Mouse (Mus musculus) cortical plate, adult 2 months (tissue): ENCODE data around the gene Ebf3. TPM values are rescaled to one million over a fixed set of nuclear protein-coding genes. Genes with fewer than 3 reads are reported as not detected.

Experiments used
- H3K27ac ChIP-seq: fragments of 200-500 bp; 2 replicates; pipeline ENCODE4 v1.5.1; 2012; ENCODE audit warnings: low read length, control low read depth, inconsistent platforms; ENCODE audit not compliant: insufficient read depth
- H3K4me1 ChIP-seq: fragments of 200-500 bp; 2 replicates; pipeline ENCODE4 v1.6.1; 2011; ENCODE audit warnings: low read length; ENCODE audit not compliant: control insufficient read depth, insufficient read depth
- H3K4me3 ChIP-seq: fragments of 200-500 bp; 2 replicates; pipeline ENCODE4 v1.5.1; 2011; ENCODE audit warnings: mild to moderate bottlenecking, low read length, control low read depth; ENCODE audit not compliant: insufficient read depth
- CTCF ChIP-seq: fragments of 200-500 bp; IDR thresholded peaks from 2 replicates; pipeline ENCODE4 v1.5.1; 2011; ENCODE audit warnings: mild to moderate bottlenecking, control low read depth, low read length; ENCODE audit not compliant: insufficient read depth; ENCODE audit errors: extremely low read depth
- POLR2A ChIP-seq: fragments of 200-500 bp; IDR thresholded peaks from 2 replicates; pipeline ENCODE4 v1.6.1; 2011; ENCODE audit warnings: mild to moderate bottlenecking, low read length, control low read depth; ENCODE audit not compliant: insufficient read depth; ENCODE audit errors: extremely low read depth
- polyA plus RNA-seq: library from polyadenylated mRNA; depleted of rRNA; stranded (reverse); fragments of >200 nt; gene quantifications from 2 replicates; pipeline ENCODE4 v1.2.3, GENCODE M21; 2012; rRNA removed

Ebf3 gene
- 0.40 and 0.42 TPM in 2 replicates for polyA plus RNA-seq

DNA sequence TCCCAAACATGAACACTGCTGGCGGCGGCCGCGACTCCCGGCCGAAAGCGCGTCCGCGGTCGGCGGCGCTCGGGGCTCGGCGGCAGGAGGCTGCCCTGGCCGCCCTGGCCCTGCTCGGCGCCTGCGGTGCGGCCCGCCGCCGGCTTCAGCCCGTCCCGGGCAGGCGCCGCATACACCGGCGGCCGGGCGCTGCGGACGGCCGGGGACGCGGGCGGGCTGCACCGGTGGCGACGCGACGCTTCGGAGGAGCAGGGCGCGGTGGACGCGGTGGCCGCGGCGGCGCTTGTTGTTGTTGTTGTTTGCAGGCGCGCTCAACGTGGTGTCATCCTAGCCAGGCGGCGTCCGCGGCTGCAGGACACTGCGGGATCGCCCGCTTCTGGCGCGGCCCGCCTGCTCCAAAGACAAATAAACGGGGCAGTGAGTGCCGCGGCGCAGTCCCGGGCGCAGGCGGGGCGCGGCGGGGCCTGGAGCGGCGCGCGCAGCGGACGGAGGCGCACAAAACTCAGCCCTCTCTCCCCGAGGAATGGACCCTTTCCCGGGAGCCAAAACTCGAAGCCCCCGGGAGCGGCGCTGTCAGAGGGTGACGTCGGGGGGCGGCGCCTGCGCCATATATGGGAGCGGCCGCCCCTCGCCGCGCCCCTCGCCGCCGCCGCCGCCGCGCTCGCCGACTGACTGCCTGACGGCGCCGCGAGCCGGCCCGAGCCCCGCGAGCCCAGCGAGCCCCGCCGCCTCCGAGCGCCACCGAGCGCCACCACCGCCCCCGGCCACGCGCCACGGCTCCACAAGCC, at the start of gene Ebf3:
Gene Ebf3, minus strand, starts transcription at position 542 of the 788 bp plus-strand sequence.
- no peaks in the 10 kb centered on the region for H3K4me1 ChIP-seq
- H3K4me3 ChIP-seq, result no peak within 1 kb of the TSS
- H3K27ac ChIP-seq, result no peak within 1 kb of the TSS
- no peak for TF ChIP-seq POLR2A
- no peak for TF ChIP-seq CTCF

DNA sequence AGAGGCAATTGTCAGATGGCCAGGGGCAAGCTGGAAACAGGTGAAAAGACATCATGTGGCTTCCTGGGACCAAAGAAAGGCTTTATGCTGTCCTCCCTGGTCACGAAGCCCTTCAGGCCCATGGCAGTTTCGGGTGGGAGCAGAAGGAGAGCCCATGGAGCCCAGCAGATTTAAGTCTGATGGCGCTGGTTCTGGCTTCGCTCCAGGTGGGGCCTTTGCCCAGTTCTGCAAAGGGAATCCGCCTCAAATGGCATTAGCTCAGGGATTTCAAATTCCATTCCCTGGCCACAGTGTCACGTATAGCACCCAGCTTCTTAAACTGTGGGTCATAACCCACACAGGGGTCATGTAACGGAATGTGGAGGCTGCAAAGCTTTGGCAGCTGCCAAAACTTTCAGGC, 32.6 kb upstream of the Ebf3 start:
- Histone ChIP-seq H3K4me1 (no peaks in the 10 kb centered on the region), H3K27ac (no peak overlapping the region), H3K4me3 (no peak overlapping the region)
- TF ChIP-seq POLR2A, result no peak
- no peak for TF ChIP-seq CTCF

DNA sequence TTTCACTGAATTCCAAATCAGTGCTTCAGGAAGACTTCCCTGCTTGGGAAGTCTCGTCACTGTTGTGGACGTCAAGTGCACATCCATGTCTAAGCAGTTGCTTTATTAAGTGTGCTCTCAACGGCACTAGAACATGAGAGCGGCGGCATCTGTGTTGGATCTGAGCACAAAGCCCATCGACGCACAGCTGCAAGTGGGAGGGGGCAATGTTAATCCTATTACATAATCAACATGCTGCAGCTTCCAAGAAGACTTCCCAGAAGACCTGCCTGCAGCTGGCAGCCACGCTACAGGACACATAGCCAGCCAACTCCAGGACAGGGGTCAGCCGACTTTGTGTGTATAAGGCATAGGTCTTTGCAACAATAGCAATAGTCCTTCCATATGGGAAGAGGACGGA, 31.8 kb upstream of the Ebf3 start:
- Histone ChIP-seq H3K4me3 (no peak overlapping the region), H3K4me1 (no peaks in the 10 kb centered on the region), H3K27ac (no peak overlapping the region)
- no peak for TF ChIP-seq POLR2A
- no peak for TF ChIP-seq CTCF

DNA sequence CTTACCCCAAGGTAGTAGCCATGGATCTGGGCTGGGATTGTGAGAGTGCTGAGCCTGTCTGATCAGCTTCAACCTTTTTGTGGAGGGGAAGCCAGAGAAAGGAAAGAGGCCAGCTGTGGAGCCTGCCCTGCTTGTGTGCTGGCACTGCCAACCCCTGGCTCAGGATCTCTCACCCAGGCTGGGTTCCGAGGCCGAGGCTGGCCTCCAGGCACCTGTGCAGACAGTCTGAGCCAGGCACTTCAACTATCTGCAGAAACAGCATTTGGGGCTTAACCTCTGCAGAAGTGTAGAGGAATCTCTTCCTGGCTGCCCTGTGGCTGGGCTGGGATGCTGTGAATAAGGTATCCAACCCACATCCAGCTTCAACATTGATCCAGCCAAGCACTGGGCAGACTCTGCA, 19.7 kb upstream of the Ebf3 start:
- no peak overlapping the region for H3K27ac ChIP-seq
- no peak for TF ChIP-seq POLR2A
- TF ChIP-seq CTCF, result no peak
- H3K4me3 ChIP-seq, result no peak overlapping the region
- no peaks in the 10 kb centered on the region for H3K4me1 ChIP-seq

DNA sequence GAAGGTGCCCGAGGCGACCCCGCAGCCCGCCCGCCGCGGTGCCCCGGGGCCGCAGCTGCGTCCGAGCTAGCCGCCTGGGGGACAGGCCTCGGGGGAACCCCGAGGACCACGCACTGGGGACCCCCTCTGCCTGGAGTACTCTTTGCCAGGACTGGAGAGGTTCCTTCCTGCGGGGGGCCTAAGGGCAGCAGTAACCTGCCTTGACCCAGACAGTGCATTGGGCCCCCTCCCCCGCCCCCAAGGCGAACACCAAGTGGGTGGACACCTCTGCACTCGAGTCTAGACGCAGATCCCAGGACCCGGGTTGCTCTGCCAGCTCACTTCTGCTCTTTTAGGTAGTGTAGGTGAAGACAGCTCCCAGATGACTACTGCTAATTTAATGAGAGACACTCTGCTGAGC, 8.7 kb upstream of the Ebf3 start:
- no peaks in the 10 kb centered on the region for H3K4me1 ChIP-seq
- TF ChIP-seq POLR2A (no peak), CTCF (no peak)
- no peak overlapping the region for H3K4me3 ChIP-seq
- no peak overlapping the region for H3K27ac ChIP-seq

DNA sequence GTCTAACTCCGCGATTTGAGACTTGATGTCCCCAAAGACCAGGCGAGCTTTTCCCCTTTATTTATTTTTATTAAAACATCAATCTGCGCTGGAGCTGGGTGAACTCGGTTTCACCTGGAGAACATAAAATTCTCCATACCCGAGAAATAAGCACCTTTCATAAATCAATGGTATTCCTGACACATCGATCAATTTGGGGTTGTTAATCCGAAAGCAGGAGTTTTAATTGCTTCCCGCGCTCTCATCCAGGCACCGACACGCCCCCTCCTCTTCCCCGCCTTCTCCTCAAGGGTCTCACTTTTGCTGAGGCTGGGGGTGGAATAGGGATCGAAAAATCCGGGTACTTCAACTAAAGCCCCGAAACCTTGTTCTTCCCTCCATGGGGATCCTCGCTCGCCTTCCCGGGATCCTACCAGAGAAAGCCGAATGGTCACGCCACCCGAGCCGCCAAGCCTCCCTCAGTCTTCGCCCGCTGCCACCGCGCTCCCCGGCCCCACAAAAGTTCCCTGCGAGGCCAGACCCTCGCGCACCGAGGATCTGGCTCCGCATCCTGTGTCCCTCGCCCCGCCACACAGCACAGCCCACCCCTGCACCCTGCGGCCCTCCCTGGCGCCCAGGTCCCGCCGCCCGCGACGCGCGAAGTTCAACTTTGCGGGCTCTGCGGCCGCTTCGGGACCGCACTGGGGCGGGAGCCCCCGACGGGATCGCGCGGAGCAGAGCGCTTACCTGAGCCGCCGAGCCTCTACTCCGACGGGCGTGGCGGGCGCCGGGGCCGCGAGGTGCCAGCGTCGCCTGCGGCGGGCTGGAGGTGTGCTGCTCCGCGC, 7.9 kb upstream of the Ebf3 start:
- Histone ChIP-seq H3K4me3 (no peak overlapping the region), H3K4me1 (no peaks in the 10 kb centered on the region), H3K27ac (no peak overlapping the region)
- TF ChIP-seq CTCF (no peak), POLR2A (no peak)

DNA sequence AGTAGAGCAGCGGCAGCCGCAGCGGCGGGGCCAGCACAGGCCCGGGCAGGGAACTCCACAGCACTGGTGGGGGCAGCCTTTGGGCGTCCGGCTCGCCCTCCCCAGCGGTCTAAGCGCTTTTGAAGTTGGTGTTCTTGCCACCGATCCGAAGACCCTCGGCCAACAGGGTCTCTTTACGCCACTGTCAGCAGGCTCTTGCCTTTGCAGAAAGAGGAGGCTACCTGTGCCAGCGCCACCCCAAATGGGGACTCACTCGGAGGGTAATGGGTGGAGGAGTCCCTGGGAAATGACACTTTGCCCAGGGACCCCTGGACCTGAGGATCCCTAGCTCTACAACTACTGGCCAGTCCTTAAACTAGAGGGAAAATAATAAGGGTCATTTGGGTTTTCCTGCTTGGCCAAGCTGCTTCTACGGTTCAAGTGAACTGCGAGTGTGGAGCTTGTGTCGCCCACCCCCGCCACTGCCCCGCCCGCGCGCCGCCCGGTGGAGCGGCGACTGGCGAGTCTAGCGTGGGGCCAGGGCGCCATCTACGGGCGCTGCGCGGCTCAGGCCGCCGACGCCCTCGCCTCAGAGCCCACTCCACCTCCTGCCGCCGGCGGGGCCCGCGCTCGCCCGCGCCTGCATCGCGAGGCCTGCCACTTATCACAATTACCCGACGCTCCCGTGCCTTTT, 7.0 kb upstream of the Ebf3 start:
- TF ChIP-seq POLR2A (no peak), CTCF (peak; percentile 19; the same call in 1 of the 2 replicates)
- no peak overlapping the region for H3K27ac ChIP-seq
- no peak overlapping the region for H3K4me3 ChIP-seq
- no peaks in the 10 kb centered on the region for H3K4me1 ChIP-seq

DNA sequence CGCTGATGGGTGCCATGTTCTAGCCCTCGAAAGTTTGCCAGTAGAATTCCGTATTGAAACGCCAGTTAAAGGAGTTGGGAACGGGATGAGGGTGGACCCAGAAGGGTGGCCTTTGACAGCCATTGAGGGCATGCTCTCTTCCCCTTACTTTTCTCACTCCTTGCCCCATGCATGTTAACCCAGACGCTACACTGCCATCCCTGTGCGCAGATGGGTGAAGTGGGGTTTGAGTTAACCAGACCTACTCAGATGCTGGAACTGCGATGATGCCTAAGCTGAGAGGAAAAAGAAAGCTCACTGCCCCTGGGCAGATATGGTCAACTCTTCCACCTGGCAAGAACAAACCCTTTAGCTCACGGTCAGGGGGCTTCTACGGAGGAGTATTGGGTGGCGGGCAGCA, 6.1 kb upstream of the Ebf3 start:
- no peak overlapping the region for H3K4me3 ChIP-seq
- no peaks in the 10 kb centered on the region for H3K4me1 ChIP-seq
- no peak overlapping the region for H3K27ac ChIP-seq
- TF ChIP-seq CTCF, result no peak
- TF ChIP-seq POLR2A, result no peak

DNA sequence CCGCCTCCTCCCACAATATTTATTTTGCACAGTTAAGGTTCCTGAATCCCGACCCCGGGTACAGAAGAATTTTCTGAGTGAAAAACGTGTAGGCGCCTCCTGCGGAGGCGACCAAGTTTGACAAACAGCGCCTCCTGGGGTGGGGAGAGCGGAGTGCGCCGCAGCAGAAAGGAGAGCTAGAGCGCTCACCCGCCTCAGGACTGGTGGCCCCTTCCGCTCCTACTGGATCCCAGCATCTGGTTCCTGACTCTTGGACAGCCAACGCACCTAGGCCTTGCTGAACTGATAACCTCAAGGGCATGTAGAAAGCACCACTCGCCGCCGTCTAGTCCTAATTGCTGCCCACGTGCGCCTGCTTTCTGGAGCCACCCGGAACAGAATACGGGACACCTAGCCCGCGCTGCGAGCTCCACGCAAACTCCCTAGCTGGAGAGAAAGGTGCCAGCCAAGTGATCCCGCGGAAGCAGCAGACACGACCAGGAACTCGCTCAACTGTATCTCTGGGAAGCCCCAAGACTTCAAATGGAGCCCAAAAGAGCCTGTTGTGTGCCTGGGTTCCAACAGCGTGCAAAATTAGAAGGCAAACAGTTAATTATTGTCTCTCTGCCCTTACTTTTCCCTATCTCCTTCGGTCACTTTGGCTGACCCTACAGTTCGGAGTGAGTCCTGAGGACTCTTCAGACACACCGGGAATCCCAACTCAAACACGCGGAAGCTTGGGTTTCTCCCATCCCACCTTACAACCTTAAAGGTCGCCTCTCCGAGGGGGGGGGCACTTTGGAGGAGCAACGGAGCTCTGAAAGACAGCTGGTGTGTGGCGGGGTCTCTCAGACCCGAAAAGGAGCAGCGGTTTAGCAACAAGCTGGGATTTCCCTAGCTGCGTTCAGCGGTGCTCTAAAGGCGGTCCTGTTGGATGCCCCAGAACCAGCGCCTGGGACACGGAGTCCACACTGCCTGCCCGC, 5.0 kb upstream of the Ebf3 start:
- Histone ChIP-seq H3K27ac (no peak overlapping the region), H3K4me1 (no peaks in the 10 kb centered on the region), H3K4me3 (no peak overlapping the region)
- TF ChIP-seq CTCF (peak; percentile 11; the same call in 1 of the 2 replicates), POLR2A (no peak)
